Mouse (Mus musculus): ENCODE data around the gene Tpcn2. TPM values are rescaled to one million over a fixed set of nuclear protein-coding genes. Genes with fewer than 3 reads are reported as not detected.
A peak's percentile ranks its signal among the peaks of the same experiment; 100 is the strongest.

Tpcn2 gene
- polyA plus RNA-seq, 1 experiment from 2014 or later = 4.4 TPM

DNA sequence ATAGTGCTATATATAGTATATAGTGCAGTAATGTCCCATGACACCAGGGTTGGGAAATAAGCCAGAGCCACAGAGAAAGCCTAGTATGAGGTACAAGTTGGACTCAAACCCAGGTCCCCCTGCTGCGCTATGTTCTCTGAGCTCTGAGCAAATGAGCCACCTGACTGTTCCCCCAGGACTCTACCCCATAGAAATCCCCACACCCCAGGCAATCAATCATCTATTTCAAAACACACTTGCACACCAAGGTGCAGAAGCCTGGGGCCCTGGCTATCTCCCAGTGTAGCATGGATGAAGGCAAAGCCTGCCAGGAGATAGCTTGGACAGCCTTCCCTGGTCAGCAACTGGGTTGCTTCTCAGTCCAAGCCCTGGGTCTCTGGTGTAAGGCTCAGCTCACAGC is 27.7 kb downstream of the Tpcn2 start:
- H3K27ac ChIP-seq (ENCODE audit: low read depth, low read length) = no peak overlapping the region
- no peak overlapping the region for H3K9ac ChIP-seq (ENCODE audit: low read depth, low read length)
- H3K4me2 ChIP-seq (replicated peaks; ENCODE audit: low read depth, low read length) = no peak overlapping the region
- no peaks in the 10 kb centered on the region for H3K9me3 ChIP-seq (ENCODE audit: control insufficient read depth, low read length)
- ATAC-seq (ENCODE audit: low FRiP score, low TSS enrichment) = no peak
- no peaks in the 10 kb centered on the region for H3K27me3 ChIP-seq (ENCODE audit: control insufficient read depth, insufficient read depth, low read length)
- H3K36me3 ChIP-seq (ENCODE audit: control insufficient read depth, insufficient read depth, low read length) = peaks cover 27% of the 10 kb centered on the region; the same call in 1 of the 2 replicates
- 95% methylated on average over 1 of the region's 1 CpGs for WGBS
- H3K4me1 ChIP-seq (ENCODE audit: control insufficient read depth, insufficient read depth, low read length) = no peaks in the 10 kb centered on the region
- no peak overlapping the region for H3K4me3 ChIP-seq (ENCODE audit: low read length)

DNA sequence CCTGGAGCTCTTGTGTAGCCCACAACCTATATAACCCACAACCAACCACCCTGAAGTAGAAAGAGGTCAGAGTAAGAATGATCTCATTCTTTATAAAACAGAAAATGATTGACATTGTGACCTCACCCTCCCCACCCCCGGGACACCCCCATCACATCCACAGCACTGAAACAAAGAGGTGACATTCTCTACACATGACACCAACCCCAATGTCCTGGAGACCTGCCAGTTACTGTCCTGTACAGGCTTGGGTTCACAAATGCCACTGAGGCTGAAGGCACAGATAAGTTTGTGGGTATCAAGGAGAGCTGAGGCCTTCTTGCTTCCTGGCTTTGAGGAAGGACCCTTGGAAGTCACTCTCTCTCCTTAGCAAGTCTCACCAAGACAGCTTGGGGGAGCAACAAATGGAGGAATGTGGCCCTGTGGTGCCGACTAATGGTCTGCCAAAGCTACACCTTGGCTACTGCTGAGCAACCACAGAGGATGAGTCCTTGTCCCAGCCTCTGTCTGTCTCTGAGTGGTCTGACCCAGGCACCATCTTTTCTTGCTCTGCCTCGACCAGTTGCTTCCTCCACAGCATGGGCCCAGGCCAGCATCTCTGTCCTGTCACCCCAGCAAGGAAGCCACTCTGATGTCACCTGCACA is 29.7 kb downstream of the Tpcn2 start:
- Histone ChIP-seq H3K9me3 (ENCODE audit: control insufficient read depth, low read length) (no peaks in the 10 kb centered on the region), H3K4me3 (ENCODE audit: low read length) (no peak overlapping the region), H3K27me3 (ENCODE audit: control insufficient read depth, insufficient read depth, low read length) (no peaks in the 10 kb centered on the region), H3K9ac (ENCODE audit: low read depth, low read length) (no peak overlapping the region), H3K4me1 (ENCODE audit: control insufficient read depth, insufficient read depth, low read length) (no peaks in the 10 kb centered on the region), H3K4me2 (replicated peaks; ENCODE audit: low read depth, low read length) (no peak overlapping the region), H3K27ac (ENCODE audit: low read depth, low read length) (no peak overlapping the region), H3K36me3 (ENCODE audit: control insufficient read depth, insufficient read depth, low read length) (peaks cover 13% of the 10 kb centered on the region; the same call in 1 of the 2 replicates)
- no peak for ATAC-seq (ENCODE audit: low FRiP score, low TSS enrichment)
- WGBS = 61% methylated on average over 3 of the region's 3 CpGs

DNA sequence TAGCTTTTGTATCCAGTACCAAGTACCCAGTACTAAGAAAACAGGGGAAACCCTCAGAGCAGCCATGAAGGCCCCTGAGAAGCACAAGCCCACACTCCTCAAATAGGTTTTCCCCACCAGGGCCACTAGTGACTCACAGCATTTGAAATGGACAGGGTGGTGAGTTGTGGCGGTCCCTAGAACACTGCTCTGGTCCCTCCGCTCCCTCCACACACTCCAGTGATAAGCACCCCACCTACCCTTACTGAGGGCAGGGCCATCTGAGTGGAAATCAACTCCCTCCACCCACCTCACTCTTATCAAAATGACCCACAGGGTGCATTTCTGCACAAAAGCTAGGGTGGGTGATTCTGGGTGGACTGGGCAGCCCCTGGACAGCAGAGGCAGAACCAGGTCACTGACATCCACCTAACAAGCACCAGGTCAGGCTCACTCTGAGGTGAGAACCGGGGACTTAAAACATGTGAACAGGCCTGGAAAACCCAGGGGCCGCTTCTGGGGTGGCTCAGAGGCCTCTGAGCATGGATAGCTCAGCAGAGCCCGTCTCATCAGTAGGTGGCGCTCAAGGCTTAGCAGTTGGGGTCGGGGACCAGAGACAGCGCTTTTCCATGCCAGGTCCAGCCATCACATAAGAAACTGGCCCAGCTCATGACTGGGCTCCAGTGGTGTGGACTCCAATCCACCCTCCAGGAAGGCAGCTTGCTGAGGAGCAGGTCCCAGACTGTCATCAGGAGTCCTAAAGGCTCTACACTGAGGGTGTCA is 30.9 kb downstream of the Tpcn2 start:
- ATAC-seq (ENCODE audit: low FRiP score, low TSS enrichment) = peak; percentile 82
- H3K9ac ChIP-seq (ENCODE audit: low read depth, low read length) = no peak overlapping the region

DNA sequence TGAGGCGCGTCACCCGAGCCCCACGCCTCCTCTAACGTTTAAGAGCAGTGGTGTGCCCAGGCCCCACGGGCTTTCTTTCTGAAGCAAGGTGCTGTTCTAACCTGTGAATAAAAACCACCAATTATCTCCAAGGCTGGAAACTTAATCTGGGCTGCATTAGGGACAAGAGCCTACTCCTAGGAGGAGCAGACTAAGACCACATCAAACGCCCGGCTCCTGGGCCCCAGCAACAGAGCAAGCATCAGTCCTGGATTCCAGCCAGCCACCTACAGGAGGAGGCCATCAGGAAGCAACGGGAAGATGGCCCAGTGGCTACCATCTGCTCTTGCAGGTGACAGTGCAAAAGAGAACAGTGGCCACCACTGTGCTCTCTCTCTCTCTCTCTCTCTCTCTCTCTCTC is 33.6 kb downstream of the Tpcn2 start:
- H3K27ac ChIP-seq (ENCODE audit: low read depth, low read length) = no peak overlapping the region
- no peak overlapping the region for H3K9ac ChIP-seq (ENCODE audit: low read depth, low read length)
- 58% methylated on average over 9 of the region's 9 CpGs for WGBS
- no peak for ATAC-seq (ENCODE audit: low FRiP score, low TSS enrichment)
- no peaks in the 10 kb centered on the region for H3K4me1 ChIP-seq (ENCODE audit: control insufficient read depth, insufficient read depth, low read length)
- no peaks in the 10 kb centered on the region for H3K27me3 ChIP-seq (ENCODE audit: control insufficient read depth, insufficient read depth, low read length)
- no peak overlapping the region for H3K4me2 ChIP-seq (replicated peaks; ENCODE audit: low read depth, low read length)
- H3K36me3 ChIP-seq (ENCODE audit: control insufficient read depth, insufficient read depth, low read length) = peaks cover 3% of the 10 kb centered on the region; the same call in 1 of the 2 replicates
- H3K4me3 ChIP-seq (ENCODE audit: low read length) = no peak overlapping the region
- no peaks in the 10 kb centered on the region for H3K9me3 ChIP-seq (ENCODE audit: control insufficient read depth, low read length)

More for the DNA sequence above, 30.9 kb downstream of the Tpcn2 start:
- WGBS = 24% methylated on average over 8 of the region's 8 CpGs
- Histone ChIP-seq H3K4me1 (ENCODE audit: control insufficient read depth, insufficient read depth, low read length) (no peaks in the 10 kb centered on the region), H3K4me3 (ENCODE audit: low read length) (no peak overlapping the region), H3K27ac (ENCODE audit: low read depth, low read length) (no peak overlapping the region), H3K4me2 (replicated peaks; ENCODE audit: low read depth, low read length) (no peak overlapping the region), H3K9me3 (ENCODE audit: control insufficient read depth, low read length) (no peaks in the 10 kb centered on the region), H3K27me3 (ENCODE audit: control insufficient read depth, insufficient read depth, low read length) (no peaks in the 10 kb centered on the region), H3K36me3 (ENCODE audit: control insufficient read depth, insufficient read depth, low read length) (peaks cover 9% of the 10 kb centered on the region; the same call in 1 of the 2 replicates)

DNA sequence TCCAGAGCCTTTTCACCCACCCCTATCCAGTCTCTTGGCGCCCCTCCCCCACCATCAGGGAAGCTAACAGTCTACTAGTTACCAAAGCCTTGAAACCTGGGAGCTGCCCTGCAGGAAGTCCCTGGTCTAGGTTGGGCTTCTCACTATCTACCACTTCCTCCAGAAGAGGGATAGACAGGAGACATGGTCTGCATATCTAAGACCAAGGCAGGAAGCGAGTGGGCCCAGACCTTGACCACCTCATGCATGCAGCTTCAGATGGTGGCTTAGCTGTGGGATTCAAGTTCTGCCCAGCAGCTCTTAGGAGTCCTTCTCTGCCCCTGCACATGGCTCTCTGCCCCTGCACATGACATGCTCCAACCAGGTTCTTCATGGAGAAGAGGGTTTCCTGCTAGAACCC is 34.9 kb downstream of the Tpcn2 start:
- Histone ChIP-seq H3K4me1 (ENCODE audit: control insufficient read depth, insufficient read depth, low read length) (no peaks in the 10 kb centered on the region), H3K4me2 (replicated peaks; ENCODE audit: low read depth, low read length) (no peak overlapping the region), H3K9ac (ENCODE audit: low read depth, low read length) (no peak overlapping the region), H3K36me3 (ENCODE audit: control insufficient read depth, insufficient read depth, low read length) (no peaks in the 10 kb centered on the region; the same call in 1 of the 2 replicates), H3K27me3 (ENCODE audit: control insufficient read depth, insufficient read depth, low read length) (no peaks in the 10 kb centered on the region), H3K27ac (ENCODE audit: low read depth, low read length) (no peak overlapping the region), H3K9me3 (ENCODE audit: control insufficient read depth, low read length) (no peaks in the 10 kb centered on the region), H3K4me3 (ENCODE audit: low read length) (no peak overlapping the region)
- 80% methylated on average over 2 of the region's 2 CpGs for WGBS
- ATAC-seq (ENCODE audit: low FRiP score, low TSS enrichment) = no peak

DNA sequence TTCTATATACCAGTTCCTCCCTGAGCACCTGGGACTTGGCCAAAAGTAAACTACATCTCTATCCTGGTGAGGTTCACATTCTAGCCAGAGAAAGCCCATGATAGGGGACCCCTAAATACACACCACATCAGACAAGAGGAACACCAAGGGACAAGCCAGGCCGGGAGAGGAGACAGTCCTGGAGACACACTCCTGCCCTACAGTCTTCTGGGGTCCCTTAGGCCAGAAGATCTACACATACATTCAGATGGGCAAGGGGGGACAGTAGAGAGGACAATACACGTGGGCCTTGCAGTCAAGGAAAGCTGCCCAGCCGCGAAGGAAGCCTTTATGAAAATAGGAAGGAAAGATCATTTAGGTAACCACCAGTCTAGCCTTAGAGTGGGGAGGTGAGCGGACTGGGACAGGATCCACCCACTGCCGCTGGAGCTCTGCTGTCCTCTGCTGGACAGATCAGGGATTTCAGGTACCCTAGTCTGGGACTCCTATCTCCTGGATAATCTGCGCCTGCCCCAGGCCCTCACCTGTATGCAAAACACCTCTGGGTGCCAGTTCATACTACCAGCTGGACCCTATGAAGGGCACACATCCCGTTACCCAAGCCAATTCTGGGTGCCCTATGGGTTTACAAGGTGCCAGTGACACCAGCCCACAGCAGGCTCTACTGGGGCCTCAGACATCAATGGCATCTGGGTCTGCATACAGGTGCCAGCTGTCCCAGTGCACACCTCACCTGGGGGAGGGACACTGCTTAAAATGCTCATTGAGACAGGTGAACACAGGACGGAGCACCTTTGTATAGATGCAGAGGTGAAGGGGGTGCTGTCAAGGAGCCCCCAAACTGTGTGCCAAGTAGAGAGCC is 40.7 kb downstream of the Tpcn2 start:
- H3K4me2 ChIP-seq (replicated peaks; ENCODE audit: low read depth, low read length) = no peak overlapping the region
- 12% methylated on average over 9 of the region's 9 CpGs for WGBS
- peaks cover 18% of the 10 kb centered on the region for H3K4me1 ChIP-seq (ENCODE audit: control insufficient read depth, insufficient read depth, low read length)
- no peaks in the 10 kb centered on the region for H3K27me3 ChIP-seq (ENCODE audit: control insufficient read depth, insufficient read depth, low read length)
- H3K4me3 ChIP-seq (ENCODE audit: low read length) = no peak overlapping the region
- H3K9me3 ChIP-seq (ENCODE audit: control insufficient read depth, low read length) = no peaks in the 10 kb centered on the region
- no peak overlapping the region for H3K9ac ChIP-seq (ENCODE audit: low read depth, low read length)
- no peak overlapping the region for H3K27ac ChIP-seq (ENCODE audit: low read depth, low read length)
- no peaks in the 10 kb centered on the region for H3K36me3 ChIP-seq (ENCODE audit: control insufficient read depth, insufficient read depth, low read length)
- ATAC-seq (ENCODE audit: low FRiP score, low TSS enrichment) = peak; percentile 74; the same call in 1 of the 2 replicates

DNA sequence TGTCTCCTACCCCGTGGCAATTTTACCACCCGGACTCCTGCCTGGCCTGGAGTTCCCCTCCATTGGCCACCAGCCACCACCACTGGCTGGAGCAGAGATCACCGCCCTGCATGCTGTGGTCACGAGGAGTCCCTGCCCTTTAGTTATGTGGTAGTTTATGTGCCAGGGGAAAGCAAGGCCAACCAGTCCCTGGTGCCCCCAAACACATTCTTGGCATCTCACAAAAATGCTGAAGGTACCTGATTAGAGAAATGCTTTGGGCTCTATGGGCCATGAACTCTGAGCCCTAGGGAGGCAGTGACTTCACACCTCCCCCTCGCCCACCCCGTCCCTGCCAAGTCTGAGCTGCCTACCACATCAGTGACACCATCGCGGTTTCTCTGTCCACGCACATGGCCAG is 41.8 kb downstream of the Tpcn2 start:
- H3K9ac ChIP-seq (ENCODE audit: low read depth, low read length) = no peak overlapping the region
- no peaks in the 10 kb centered on the region for H3K27me3 ChIP-seq (ENCODE audit: control insufficient read depth, insufficient read depth, low read length)
- H3K4me2 ChIP-seq (replicated peaks; ENCODE audit: low read depth, low read length) = no peak overlapping the region
- no peaks in the 10 kb centered on the region for H3K36me3 ChIP-seq (ENCODE audit: control insufficient read depth, insufficient read depth, low read length)
- no peak overlapping the region for H3K27ac ChIP-seq (ENCODE audit: low read depth, low read length)
- peaks cover 21% of the 10 kb centered on the region for H3K4me1 ChIP-seq (ENCODE audit: control insufficient read depth, insufficient read depth, low read length)
- WGBS = 65% methylated on average over 9 of the region's 9 CpGs
- no peak for ATAC-seq (ENCODE audit: low FRiP score, low TSS enrichment)
- H3K4me3 ChIP-seq (ENCODE audit: low read length) = no peak overlapping the region
- no peaks in the 10 kb centered on the region for H3K9me3 ChIP-seq (ENCODE audit: control insufficient read depth, low read length)

DNA sequence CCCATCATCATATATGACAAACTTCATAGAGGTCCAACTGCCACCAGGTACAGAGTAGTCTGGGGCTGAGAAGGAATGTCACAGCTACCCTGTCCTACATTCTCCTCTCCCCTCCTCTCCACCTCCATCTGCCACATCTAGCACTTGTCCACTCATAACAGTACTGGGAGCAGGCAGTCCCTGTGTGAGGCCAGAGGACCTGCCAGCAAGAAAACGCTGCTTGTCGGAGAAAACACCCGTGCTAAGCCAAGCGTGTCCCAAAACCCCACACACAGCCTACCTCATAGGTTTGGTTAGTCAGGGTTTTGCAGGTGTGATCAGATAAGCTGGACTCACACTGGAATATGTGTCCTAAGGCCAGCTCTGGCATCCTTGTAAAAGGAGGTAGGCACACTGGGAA is 42.9 kb downstream of the Tpcn2 start:
- Histone ChIP-seq H3K27me3 (ENCODE audit: control insufficient read depth, insufficient read depth, low read length) (no peaks in the 10 kb centered on the region), H3K4me3 (ENCODE audit: low read length) (no peak overlapping the region), H3K27ac (ENCODE audit: low read depth, low read length) (no peak overlapping the region), H3K4me2 (replicated peaks; ENCODE audit: low read depth, low read length) (no peak overlapping the region), H3K9ac (ENCODE audit: low read depth, low read length) (no peak overlapping the region), H3K9me3 (ENCODE audit: control insufficient read depth, low read length) (no peaks in the 10 kb centered on the region), H3K4me1 (ENCODE audit: control insufficient read depth, insufficient read depth, low read length) (peaks cover 21% of the 10 kb centered on the region), H3K36me3 (ENCODE audit: control insufficient read depth, insufficient read depth, low read length) (no peaks in the 10 kb centered on the region)
- WGBS = 71% methylated on average over 4 of the region's 4 CpGs
- ATAC-seq (ENCODE audit: low FRiP score, low TSS enrichment) = no peak
